Mouse (Mus musculus): ENCODE data around the gene Sdhaf2. TPM values are rescaled to one million over a fixed set of nuclear protein-coding genes. Genes with fewer than 3 reads are reported as not detected.

The Sdhaf2 gene
- total RNA-seq, 2 experiments from 2014 or later, result 69.0 to 81.9 TPM

DNA sequence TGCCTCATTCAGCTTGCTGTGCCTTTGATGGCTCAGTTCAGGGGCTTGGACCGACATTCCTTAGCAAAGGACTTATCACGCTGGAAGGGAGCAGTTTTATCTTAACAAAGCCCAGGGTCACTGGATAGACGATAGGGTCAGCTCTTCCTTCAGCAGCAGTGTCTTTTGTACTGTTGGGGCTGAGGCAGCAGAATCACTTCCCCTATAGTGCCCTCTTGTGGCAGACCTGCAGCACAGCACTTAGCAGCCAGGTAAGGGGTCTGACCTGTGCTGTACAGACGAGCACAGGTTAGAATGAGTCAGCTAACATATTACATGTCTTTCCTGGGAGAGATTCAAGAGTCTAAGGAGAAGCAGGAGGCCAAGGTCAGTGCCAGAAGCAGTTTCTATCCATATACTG is 23.4 kb downstream of the Sdhaf2 start:
- peak; percentile 21 to 50 for DNase-seq
- intact Hi-C loops (cut with DNase I), result loop anchor here (1.0 kb wide), 1 partner anchor 169 kb away; no protein-coding TSS in a partner anchor

DNA sequence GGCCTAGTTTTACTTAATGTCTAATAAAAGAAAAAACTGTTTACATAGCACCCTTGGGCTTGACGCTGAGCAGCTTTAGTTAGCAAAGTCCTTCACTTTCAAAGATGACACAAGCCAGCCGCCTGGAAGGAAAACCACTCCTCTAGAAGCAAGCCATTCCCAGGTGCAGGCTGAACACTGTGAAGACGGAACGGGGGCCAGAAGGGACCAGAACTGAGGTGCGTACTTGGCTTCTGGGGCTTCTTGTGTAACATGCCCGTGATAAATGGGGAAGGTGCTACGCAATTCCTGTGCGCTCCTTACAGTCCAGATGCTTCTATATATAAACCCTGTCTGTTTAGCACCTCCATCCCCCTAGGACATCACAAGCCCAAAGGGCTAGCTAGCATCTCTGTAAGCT is 25.4 kb downstream of the Sdhaf2 start:
- intact Hi-C loops (cut with DNase I), result no loop called here
- DNase-seq, result no peak

DNA sequence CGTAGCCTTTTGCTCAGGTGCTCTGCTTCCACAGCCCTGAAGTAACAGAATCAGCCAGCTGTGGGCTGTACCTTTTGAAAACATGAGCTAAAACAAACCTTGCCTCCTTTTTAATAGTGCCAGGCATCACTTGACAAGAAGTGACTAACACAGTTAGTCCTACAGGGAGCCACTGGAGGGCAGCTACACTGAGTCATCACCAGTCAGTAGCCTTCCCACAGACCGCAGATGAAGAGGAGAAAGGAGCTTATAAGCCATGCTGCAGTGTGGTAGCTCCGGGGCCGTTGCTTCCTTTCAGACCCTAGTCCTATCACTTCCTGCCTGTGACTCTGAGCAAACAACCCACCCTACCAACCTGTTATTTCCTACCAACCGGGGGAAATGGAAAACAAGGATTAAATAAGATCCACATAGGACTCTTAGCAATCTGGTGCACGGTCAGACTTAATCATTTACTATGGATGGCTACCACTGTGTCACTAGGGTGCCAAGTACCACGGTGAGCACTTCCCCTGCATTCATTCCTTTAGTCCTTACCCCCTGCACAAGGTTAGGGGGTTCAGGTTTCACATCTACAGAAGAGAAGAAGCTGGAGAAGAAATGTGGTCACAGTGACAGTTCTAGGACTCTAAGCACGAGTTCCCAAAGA is 28.3 kb downstream of the Sdhaf2 start:
- intact Hi-C loops (cut with DNase I), result no loop called here
- no peak for DNase-seq

DNA sequence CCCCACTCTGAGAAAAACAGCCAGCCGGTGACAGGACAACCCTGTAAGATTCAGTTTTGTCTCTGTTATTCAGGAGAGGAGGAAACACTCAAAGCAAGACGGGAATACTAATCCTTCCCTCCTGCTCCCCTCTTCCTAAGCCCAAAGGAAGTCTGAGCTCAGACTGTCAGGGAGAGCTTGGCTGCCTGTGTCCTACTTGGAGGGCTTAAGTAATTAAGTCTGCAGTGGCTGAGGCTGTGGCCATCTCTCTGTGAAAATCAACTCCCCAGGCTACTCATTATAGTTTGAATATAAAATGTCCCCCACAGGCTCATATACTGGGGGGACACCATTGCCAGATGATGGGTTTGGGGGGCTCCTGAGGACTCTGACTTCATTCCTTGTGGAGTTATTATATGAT is 29.0 kb downstream of the Sdhaf2 start:
- intact Hi-C loops (cut with DNase I), result no loop called here
- no peak for DNase-seq

DNA sequence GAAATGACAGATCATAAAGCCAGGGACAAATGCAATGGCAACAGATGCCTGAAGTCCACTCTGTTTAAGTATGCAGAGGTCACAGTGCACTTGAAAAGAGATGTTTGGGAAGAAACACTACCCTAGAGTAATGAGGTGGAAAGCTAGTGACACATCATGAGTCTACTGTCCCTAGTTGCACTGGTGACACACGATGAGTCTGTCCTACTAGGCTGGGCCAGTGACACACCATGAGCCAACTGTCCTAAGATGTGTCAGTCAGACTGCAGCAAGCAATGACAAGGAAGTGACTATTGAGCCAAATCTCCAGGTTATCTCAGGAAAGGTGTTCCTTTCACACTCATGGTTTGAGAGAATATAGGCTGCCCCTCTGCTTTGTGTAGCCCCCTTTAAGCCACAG is 30.3 kb downstream of the Sdhaf2 start:
- no peak for DNase-seq
- intact Hi-C loops (cut with DNase I), result no loop called here

DNA sequence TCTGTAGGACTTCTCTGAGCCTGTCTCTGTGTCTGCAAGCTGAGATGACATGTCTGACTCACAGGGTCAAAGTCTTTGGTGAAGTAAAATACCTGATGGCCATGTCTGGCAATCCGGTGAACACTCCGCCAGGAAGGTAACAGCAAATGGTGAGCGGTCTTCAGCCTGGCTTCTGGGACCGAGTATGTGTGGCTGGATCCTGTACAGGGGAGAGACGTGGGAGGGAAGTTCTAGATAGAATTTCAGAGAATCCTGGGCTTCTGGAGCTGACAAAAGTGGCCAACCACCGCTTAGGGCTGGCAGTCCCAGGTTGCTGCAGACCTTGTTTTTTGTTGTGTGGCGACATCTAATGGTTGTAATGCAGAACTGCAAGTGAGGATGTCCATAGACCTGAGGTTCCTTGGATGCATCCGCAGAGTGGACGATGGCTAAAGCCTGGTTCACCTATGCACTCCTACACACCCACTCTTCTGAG is 39.6 kb downstream of the Sdhaf2 start:
- peak; percentile 45 to 51 for DNase-seq

DNA sequence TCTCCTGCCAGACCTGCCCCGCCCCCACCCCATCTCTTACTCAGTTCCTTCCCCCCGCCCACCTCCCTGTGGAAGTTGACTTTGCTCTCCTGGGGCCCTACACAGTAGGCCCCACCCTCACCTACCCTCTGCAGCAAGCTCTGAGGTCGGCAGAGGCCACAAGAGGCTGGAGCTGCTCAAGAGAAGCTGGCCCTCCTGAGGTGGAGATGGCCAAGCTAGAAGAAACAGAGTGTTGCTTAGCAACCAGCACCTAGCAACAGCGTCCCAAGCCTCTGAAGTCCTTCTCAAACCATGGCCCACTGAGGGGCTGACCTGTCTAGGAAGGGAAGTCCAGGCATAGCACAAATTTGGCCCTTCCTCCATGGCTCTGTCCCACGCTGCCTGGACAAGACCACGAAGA is 43.2 kb downstream of the Sdhaf2 start, which contains the start of gene Ppp1r32:
Gene Ppp1r32, minus strand, starts transcription at position 226 of the 400 bp plus-strand sequence.
- intact Hi-C loops (cut with DNase I), result loop anchor here (1.0 kb wide), 1 partner anchor 150 kb away; no protein-coding TSS in a partner anchor
- DNase-seq, result no peak

More for the DNA sequence above, 39.6 kb downstream of the Sdhaf2 start:
- intact Hi-C loops (cut with DNase I), result loop anchor here (1.0 to 5.0 kb wide), 2 partner anchors 37 to 229 kb away; no protein-coding TSS in a partner anchor

DNA sequence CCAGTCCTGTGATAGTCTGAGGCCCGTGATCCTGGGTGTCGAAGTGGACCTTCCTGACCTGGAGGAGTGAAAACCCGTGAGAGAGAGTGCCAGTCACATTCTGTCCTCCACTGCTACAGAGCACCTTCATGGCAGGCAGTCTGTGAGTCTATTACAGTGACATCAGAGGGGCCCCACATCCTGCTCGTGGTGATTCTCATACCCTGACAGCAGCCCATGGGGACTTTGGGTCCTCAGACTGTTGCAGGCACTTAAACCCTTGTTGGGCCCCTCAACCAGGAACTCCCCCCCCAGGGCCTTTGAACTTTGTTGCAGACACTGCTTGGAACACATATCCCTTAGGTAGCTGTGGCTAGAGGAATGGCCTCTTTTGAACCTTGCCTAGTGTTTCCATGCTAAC is 46.4 kb downstream of the Sdhaf2 start:
- intact Hi-C loops (cut with DNase I), result no loop called here
- no peak for DNase-seq

DNA sequence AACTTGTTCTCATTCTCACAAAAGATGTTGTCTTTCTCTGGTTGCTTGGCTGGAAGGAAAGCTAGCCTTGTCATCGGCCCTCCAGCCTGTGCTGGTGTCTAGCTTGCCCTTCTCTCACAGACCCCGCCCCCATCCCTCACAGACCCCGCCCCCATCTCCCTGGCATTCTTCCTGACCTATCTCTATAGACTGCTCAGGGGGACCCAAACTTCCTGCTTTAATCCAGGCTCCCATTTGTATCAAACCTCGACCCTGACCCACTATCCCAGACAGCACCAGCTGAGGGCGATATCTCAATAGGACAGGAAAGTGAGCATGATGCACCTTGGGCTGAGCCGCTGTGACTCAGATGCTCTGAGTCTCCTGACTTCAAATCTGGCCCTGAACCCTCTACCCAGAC is 52.2 kb downstream of the Sdhaf2 start:
- intact Hi-C loops (cut with DNase I), result no loop called here

DNA sequence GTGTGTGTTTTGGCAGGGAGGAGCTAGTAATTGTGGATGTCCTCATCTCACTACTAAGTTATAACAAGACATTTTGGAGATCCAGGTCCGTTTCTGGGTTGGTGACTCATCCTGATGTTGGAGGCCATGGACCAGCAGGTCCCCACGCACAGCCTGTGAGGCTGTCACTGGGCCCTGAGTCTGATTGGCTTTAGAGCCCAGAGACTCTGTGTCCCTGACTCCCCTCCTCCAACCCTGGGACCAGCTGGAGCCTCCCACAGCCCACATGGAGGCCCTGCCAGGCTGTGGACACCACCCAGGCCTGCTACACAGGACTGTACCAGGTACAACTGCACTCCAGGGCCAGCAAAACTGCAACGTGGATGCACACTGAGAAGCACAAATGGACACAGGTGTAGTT is 53.0 kb downstream of the Sdhaf2 start:
- intact Hi-C loops (cut with DNase I), result no loop called here
- no peak for DNase-seq

More for the DNA sequence above, 52.2 kb downstream of the Sdhaf2 start:
- DNase-seq, result no peak

DNA sequence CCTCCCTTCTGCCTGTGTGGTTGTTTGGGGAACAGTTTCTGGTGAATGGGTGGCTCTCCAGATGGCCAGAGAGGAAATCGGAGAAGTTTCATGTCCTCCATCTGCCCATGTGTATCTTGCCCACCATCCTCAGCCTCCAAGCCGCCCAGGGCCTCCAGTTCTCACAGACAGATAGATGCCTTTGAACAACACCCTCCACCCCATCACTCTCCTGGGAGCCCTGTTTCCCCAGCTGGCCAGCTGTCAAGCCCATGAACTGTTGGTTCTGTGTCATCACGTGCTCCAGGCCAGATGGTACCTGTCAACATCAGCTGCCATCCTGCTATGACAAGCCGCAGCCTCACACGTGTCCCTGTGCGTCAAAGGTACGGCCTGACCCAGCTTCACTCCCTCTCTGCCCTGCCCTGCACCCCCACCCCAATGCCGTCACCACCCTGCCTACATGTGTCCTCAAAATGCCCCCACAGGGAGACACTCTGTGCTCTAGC is 56.7 kb downstream of the Sdhaf2 start:
- no peak for DNase-seq
- intact Hi-C loops (cut with DNase I), result no loop called here

DNA sequence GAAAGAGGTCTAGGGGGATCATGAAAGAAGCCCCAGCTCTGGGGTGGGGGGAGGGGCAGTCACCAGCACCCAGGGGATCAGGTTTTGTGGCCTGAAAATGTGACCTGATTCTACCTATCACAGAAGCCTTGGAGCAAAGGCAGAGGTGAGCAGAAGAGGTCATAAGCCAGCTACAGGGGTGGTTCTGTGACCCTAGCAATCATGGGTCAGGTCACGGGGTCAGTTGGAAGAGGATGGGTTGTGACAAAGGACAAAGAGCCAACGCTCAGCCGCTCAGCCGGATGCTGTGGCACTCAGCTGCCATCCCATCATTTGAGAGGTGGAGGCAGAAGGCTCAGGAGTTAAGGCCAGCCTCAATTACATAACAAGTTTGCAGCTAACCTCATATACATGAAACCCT is 61.5 kb downstream of the Sdhaf2 start:
- no peak for DNase-seq

DNA sequence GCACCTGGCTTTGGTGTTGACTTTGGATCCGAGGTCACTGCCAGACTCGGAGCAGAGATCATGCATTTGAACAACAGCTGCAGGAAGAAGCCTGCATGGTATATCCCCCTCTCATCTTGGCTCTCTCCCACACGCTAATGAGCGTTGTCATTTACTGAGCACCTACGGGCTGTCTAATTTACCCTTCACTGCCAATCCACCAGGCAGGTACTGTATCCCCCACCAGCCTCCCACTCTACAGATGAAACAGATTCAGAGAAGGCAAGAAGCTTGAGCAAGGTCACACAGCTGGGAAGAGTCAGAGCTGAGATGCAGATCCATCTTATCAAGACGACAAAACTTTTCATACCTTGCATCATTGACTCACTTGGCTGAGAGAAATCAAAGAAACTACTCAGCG is 64.4 kb downstream of the Sdhaf2 start:
- intact Hi-C loops (cut with DNase I), result no loop called here
- DNase-seq, result no peak

More for the DNA sequence above, 61.5 kb downstream of the Sdhaf2 start:
- intact Hi-C loops (cut with DNase I), result no loop called here

DNA sequence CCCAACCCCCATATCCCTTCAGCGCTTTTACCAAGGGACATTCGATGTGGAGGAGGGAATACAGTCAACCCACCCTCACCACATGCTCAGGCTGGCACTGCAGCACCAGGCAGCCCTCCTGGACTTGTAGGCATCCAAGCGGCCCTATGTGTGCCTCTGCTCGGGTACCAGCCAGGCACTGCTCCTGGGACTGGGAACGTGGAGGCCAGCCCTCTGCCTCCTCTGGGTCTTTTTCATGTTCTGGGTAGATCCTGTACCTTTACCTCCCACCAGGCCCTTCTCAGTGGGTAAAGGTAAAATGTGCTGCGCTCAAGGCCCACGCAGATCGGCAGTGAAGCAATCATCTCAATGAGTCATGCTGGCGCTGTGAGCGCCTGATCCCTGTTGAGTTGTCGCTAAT is 66.0 kb downstream of the Sdhaf2 start:
- DNase-seq, result no peak
- intact Hi-C loops (cut with DNase I), result no loop called here

DNA sequence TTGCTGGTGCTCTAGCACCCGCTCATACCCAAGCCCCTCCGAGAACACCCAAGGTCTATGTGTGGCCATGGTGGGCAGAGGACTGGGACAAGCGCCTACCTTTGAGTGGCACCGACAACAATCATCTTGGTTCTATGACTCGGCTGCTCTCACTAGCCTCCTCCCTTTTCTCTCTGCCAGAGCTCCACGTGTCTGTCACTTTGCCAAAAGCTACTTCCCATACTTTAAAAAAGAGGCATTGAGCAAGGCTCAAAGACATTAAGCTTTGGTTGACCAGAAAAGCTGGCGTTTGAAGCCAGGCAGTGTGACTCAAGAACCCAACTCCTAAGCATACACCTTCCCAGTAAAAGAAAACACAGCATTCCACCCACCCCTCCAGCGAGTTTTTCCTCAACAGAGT is 67.8 kb downstream of the Sdhaf2 start:
- intact Hi-C loops (cut with DNase I), result no loop called here
- peak; percentile 29 to 31 for DNase-seq

DNA sequence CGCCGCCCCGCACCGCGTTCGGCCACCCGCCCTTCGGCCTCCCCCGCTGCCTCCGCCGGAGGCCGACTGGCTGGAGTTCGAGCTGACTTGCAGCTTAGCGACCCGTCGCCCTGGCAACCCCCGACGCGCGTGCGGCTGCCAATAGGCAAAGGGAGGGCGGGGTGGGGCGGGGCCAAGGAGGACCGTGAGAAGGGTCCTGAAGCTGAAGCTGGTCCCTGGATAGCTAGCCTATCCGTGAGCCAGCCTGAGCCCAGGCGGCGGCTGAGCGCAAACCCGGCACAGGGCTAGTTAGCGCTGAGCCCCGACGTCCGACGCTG is 68.5 kb downstream of the Sdhaf2 start:
- intact Hi-C loops (cut with DNase I), result no loop called here
- peak in 1 of 2 experiments; percentile 41 for DNase-seq

DNA sequence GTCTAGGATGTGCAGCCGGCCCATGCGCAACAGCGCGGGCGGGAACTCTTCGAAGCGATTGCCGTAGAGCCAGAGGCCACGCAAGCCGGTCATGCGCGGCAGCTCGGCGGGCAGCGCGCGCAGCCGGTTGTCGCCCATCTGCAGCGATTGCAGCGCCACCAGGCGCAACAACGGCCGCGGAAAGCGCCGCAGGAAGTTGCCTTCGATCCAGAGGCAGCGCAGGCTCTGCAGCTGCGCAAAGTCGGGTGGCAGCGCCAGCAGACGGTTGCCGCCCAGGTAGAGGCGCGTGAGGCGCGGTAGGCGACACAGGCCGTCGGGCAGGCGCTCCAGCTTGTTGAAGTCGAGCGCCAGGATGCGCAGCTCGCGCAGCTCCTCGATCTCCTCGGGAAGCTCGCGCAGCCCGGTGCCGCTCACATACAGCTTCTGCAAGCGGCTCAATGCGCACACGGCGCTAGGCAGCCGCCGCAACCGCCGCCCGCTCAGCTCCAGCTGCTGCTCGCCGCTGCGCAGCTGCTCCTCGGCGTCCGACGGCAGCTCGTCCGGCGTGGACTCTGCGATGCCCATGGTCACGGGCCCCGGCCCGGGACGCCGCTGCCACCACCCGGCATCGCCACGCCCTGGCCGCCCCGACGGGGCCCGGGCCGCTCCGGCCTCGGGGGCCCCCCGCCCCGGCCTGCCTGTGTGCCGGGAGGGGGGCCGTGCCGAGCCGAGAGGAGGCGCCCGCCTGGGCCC is 69.0 kb downstream of the Sdhaf2 start, which contains the start of gene Lrrc10b:
Gene Lrrc10b, minus strand, starts transcription at position 722 of the 732 bp plus-strand sequence.
- peak; percentile 44 to 63 for DNase-seq
- intact Hi-C loops (cut with DNase I), result no loop called here

DNA sequence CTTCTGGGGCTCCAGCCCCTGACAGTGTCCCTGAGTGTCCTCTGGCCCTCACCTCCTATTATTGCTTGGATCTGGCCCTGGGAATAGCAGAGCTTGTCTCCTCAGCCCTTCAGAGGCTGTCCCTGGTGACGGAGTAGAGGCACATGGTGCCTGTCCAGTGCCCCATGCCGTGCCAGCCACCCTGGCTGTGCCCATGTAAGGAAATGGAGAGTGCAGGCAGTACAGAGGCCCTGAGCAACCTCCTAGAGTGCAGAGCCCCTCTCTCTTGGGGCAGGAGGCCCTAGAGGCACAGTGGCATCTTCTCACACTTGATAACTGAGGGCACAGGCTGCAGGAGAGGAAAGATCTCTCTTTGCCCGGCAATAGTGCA is 70.5 kb downstream of the Sdhaf2 start:
- no peak for DNase-seq
- intact Hi-C loops (cut with DNase I), result no loop called here

DNA sequence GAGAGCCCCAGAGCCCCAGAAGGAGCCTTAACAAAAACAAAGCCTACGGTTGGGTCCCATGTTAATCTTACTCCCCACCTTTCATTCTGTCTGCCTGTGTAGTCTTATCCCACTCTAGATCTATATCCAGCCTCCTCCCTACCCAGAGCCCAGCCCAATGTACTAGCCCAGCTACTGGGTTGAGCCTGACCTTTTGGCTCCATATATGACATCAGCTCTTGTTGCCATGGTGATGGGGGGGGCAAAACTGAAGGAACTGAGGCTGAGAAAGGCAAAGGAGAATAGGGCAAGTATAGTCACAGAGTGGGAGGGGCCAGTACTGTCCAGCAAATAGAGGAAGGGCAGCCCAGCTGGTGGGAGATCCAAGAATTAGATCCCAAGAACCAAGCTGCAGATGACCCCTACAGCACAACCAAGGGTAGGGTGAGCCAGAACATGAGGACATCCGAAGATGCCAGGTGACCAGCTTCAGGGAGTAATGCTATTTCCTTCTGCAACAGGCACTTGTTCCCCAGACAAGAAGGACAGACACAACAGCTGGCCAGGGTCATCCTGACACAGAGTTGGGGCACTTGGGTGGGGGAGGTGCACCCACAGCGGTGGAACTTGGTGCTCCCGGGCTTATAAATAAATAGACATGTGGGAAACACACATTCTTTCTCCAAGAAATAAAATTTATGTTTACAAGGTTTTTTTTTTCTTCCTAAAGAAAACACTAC is 71.1 kb downstream of the Sdhaf2 start:
- intact Hi-C loops (cut with DNase I), result no loop called here
- DNase-seq, result no peak

Data from heart, postnatal 36 days (tissue).